Mouse (Mus musculus) c-Kit-positive CD71-positive TER-119-negative erythroid progenitor cells, embryonic 14.5 days (primary cell): ENCODE measurements around the gene Cd83.

Source experiments
- DNase-seq: peaks from one replicate; pipeline ENCODE4 v3.0.0-alpha.2; 2013; ENCODE audit warnings: low read depth

The Cd83 gene

GRCm38 (mm10) chr13:43774605-43775426 lies 9.8 kb upstream of the Cd83 start:
- no peak for DNase-seq

- no peak for DNase-seq
Observed at GRCm38 (mm10) chr13:43775427-43775733, 9.2 kb upstream of the Cd83 start.

GRCm38 (mm10) chr13:43777321-43778002 lies 7.1 kb upstream of the Cd83 start:
- DNase-seq, result no peak

- no peak for DNase-seq
Observed at GRCm38 (mm10) chr13:43778021-43778649, 6.4 kb upstream of the Cd83 start.

- DNase-seq, result no peak
Observed at GRCm38 (mm10) chr13:43778971-43779370, 5.6 kb upstream of the Cd83 start.

GRCm38 (mm10) chr13:43780071-43780470 lies 4.5 kb upstream of the Cd83 start:
- DNase-seq, result no peak

GRCm38 (mm10) chr13:43785712-43786072 lies 1.1 kb downstream of the Cd83 start:
- no peak for DNase-seq

- DNase-seq, result no peak
Observed at GRCm38 (mm10) chr13:43786171-43786795, 1.7 kb downstream of the Cd83 start.

- no peak for DNase-seq
Observed at GRCm38 (mm10) chr13:43787262-43787661, 2.7 kb downstream of the Cd83 start.

- no peak for DNase-seq
Observed at GRCm38 (mm10) chr13:43788071-43788470, 3.5 kb downstream of the Cd83 start.

- no peak for DNase-seq
Observed at GRCm38 (mm10) chr13:43788983-43789645, 4.5 kb downstream of the Cd83 start.

- DNase-seq, result no peak
Observed at GRCm38 (mm10) chr13:43790229-43791001, 5.8 kb downstream of the Cd83 start.

GRCm38 (mm10) chr13:43795334-43795733 lies 10.8 kb downstream of the Cd83 start:
- no peak for DNase-seq

- DNase-seq, result no peak
Observed at GRCm38 (mm10) chr13:43798655-43799054, 14.1 kb downstream of the Cd83 start.

- DNase-seq, result no peak
Observed at GRCm38 (mm10) chr13:43800136-43800535, 15.6 kb downstream of the Cd83 start.

GRCm38 (mm10) chr13:43801961-43802360 lies 17.4 kb downstream of the Cd83 start:
- DNase-seq, result no peak

GRCm38 (mm10) chr13:43802361-43803137 lies 18.0 kb downstream of the Cd83 start:
- no peak for DNase-seq

- DNase-seq, result no peak
Observed at GRCm38 (mm10) chr13:43804648-43805047, 20.1 kb downstream of the Cd83 start.

GRCm38 (mm10) chr13:43805159-43805758 lies 20.7 kb downstream of the Cd83 start:
- DNase-seq, result no peak
